Mouse (Mus musculus) embryonic facial prominence, embryonic 12.5 days (tissue): ENCODE measurements at regions not wholly inside any gene's neighbourhood (a gene's known extent, or its start where the extent isn't known, plus 50 kb on each side); places are given as distances from the start of the nearest gene placed in this dataset.
A peak's percentile ranks its signal among the peaks of the same experiment; 100 is the strongest.

Experiments used
- ATAC-seq: fragments of 200-750 bp; cut with Nextera tagmentation; 2 replicates; pipeline ENCODE4 v1.8.0; 2017; ENCODE audit not compliant: insufficient number of reproducible peaks, insufficient read depth, low FRiP score, low TSS enrichment
- H3K27ac ChIP-seq: fragments of 300-500 bp; sonication (generic); 2 replicates; pipeline ENCODE4 v1.5.1; 2016; ENCODE audit warnings: mild to moderate bottlenecking
- H3K27me3 ChIP-seq: fragments of 300-500 bp; sonication (generic); 2 replicates; pipeline ENCODE4 v1.6.1; 2016; ENCODE audit warnings: mild to moderate bottlenecking, moderate library complexity
- H3K36me3 ChIP-seq: fragments of 300-500 bp; sonication (generic); 2 replicates; pipeline ENCODE4 v1.6.1; 2016; ENCODE audit warnings: mild to moderate bottlenecking
- H3K4me1 ChIP-seq: fragments of 300-500 bp; sonication (generic); 2 replicates; pipeline ENCODE4 v1.6.1; 2016
- H3K4me2 ChIP-seq: fragments of 300-500 bp; sonication (generic); replicated peaks from 2 replicates; pipeline ENCODE4 v1.6.1; 2016; ENCODE audit warnings: mild to moderate bottlenecking, moderate library complexity
- H3K4me3 ChIP-seq: fragments of 300-500 bp; sonication (generic); 2 replicates; pipeline ENCODE4 v1.5.1; 2016; ENCODE audit warnings: mild to moderate bottlenecking
- H3K9ac ChIP-seq: fragments of 300-500 bp; sonication (generic); 2 replicates; pipeline ENCODE4 v1.6.1; 2016; ENCODE audit warnings: mild to moderate bottlenecking, moderate library complexity
- H3K9me3 ChIP-seq: fragments of 300-500 bp; sonication (generic); 2 replicates; pipeline ENCODE4 v1.6.1; 2016; ENCODE audit warnings: mild to moderate bottlenecking, moderate library complexity
- WGBS: fragments of 180-500 bp; shearing (Covaris S2); methylation state at CpG from one replicate; pipeline ENCODE4 v1.1.7; 2016; 5-methylcytosine and 5-hydroxymethylcytosine counted together

DNA sequence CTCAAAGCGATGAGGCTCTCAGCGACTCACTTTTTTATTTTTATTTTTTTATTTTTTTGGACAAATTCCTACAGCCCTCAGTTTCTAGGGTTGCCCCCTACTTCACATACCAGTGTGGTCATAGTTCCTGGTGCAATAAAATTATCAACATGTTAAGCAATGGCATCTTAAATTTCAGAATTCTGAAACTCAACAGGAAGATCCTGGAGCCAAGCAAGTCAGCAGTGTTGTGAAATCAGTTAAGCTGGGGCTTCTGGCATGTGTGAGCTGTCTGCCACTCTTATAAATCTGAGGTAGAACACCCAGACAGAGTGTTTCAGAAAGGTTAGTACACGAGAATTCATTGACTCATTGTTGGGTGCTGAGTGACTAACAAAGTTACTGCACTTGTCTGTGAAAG, 328.6 kb upstream of the Ubash3b start:
- 94% methylated on average over 3 of the region's 3 CpGs for WGBS
- peaks cover 24% of the 10 kb centered on the region for H3K36me3 ChIP-seq
- no peak overlapping the region for H3K9ac ChIP-seq

DNA sequence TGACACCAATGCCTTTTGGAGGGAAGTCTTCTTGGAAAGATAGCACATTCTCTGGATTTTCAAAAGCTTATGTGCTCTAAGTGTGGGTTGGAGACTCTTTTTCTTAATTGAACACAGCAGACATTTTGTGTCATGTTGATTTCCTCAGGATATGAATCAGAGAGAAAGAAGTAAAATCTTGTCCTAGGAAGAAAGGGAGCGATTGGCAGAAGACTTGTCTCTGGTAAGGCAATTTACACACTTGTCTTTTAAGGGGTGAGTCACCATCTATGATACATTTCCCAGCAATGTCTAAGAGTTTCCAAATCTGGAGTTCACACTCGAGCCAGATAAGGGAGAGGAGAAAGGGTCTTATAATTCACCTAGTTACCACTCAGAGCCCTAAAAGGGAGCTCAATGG, 326.5 kb upstream of the Ubash3b start:
- no peak overlapping the region for H3K27ac ChIP-seq
- 88% methylated on average over 2 of the region's 2 CpGs for WGBS
- no peak overlapping the region for H3K4me2 ChIP-seq
- no peak for ATAC-seq
- H3K9ac ChIP-seq: no peak overlapping the region
- no peaks in the 10 kb centered on the region for H3K27me3 ChIP-seq
- peaks cover 27% of the 10 kb centered on the region for H3K36me3 ChIP-seq
- no peaks in the 10 kb centered on the region for H3K4me1 ChIP-seq
- no peaks in the 10 kb centered on the region for H3K9me3 ChIP-seq
- no peak overlapping the region for H3K4me3 ChIP-seq

More for the DNA sequence above, 328.6 kb upstream of the Ubash3b start:
- Histone ChIP-seq H3K9me3 (no peaks in the 10 kb centered on the region), H3K4me3 (no peak overlapping the region), H3K4me1 (no peaks in the 10 kb centered on the region), H3K27ac (no peak overlapping the region), H3K4me2 (no peak overlapping the region), H3K27me3 (no peaks in the 10 kb centered on the region)
- ATAC-seq: no peak

DNA sequence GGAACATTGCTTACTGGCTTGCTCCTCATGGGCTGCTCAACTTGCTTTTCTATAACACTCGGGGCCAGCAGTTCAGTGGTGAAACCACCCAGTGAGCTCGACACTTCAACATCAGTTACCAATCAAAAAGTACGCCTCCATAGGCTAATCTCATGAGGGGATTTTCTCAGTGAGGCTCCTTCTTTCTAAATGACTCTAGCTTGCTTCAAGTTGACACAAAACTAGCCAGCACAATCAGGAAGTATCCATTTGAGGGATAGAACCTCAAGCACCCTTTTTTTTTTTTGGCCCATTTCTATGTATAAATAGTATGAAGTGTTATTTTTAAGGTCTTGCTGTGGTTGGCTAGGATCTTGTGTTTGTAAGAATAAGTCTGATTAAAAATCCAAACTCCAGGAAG, 321.7 kb upstream of the Ubash3b start:
- ATAC-seq: no peak
- WGBS: 87% methylated on average over 3 of the region's 3 CpGs
- no peaks in the 10 kb centered on the region for H3K9me3 ChIP-seq
- H3K9ac ChIP-seq: no peak overlapping the region
- no peaks in the 10 kb centered on the region for H3K27me3 ChIP-seq
- 0 out of 2 replicates have a peak, but pooled peaks cover 15% of the 10 kb centered on the region for H3K36me3 ChIP-seq
- no peak overlapping the region for H3K4me2 ChIP-seq
- H3K4me3 ChIP-seq: no peak overlapping the region
- no peak overlapping the region for H3K27ac ChIP-seq
- no peaks in the 10 kb centered on the region for H3K4me1 ChIP-seq

DNA sequence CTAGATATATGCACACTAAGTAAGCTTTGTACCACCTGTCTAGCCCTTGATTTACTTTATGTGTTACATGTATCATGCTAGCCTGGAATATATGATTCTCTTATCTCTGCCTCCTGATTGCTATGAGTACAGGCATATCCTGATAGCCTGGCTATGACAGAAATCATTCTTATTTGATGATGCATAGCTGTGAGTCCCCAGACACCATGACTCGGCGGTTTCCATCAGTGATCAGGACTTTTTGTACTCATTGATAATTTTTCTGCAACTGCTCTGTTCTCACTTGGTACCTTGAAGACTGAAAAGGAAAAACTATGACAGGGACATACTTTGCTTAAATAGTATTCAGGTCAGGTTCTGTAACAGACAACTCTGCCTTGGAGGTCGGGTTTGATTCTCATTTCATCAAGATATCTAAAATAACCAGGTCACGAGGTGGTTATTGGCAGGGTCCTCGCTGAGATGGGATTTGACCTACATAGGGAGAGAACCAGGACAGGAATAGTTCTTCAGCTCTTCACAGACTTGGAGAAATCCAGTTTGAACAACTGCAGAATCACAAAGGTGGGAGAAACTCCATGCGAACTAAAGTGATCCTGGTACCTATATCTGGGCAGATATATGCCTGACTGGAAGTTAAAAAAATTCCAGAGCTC, 320.2 kb upstream of the Ubash3b start:
- no peaks in the 10 kb centered on the region for H3K9me3 ChIP-seq
- H3K27ac ChIP-seq: no peak overlapping the region
- WGBS: 89% methylated on average over 6 of the region's 6 CpGs
- H3K36me3 ChIP-seq: 0 out of 2 replicates have a peak, but pooled peaks cover 15% of the 10 kb centered on the region
- no peak overlapping the region for H3K9ac ChIP-seq
- no peak overlapping the region for H3K4me3 ChIP-seq
- ATAC-seq: no peak
- H3K4me2 ChIP-seq: no peak overlapping the region
- no peaks in the 10 kb centered on the region for H3K27me3 ChIP-seq
- H3K4me1 ChIP-seq: no peaks in the 10 kb centered on the region

DNA sequence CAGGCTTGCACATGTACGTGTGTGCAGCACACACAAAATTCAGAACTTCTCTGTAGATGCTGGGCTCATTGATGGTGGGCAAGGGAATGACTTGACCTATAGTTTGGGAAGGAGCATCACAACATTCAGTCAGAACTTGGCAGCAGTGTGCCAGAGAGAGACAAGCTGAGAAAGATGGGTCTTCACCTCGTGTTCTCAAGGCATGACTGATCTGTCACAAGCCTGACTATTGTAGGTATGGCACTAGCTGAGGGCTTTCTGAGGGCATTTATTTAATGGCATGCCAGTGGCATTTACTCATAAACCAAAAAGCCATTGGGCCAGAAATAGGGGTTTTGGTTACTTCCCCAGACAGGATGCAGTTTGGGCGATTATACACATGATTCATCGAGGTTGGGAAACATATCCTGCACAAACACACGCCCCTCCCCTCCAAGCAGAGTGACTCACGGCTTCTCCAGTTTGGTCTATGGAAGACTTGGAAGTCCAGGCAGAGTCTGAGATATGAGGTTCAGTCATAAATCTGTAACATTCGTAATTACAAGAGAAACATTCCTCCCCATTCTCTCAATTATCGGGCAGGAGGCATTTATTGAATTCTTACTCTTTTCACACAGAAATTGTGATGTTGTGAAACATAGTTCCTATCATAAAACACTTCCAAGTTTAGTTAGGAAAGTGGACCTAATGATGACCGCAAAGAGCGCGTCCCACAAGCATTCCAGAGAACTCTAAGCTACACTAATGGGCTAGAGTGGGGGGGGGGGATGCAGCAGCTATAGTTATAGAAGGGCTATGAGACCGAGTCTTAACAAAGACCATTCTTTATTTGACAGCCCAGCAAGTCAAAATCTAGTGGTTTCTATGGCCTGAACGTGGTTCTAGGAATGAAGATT, 318.6 kb upstream of the Ubash3b start:
- ATAC-seq: no peak
- peaks cover 9% of the 10 kb centered on the region for H3K4me1 ChIP-seq
- no peak overlapping the region for H3K4me3 ChIP-seq
- no peak overlapping the region for H3K9ac ChIP-seq
- H3K9me3 ChIP-seq: no peaks in the 10 kb centered on the region
- H3K4me2 ChIP-seq: no peak overlapping the region
- WGBS: 88% methylated on average over 13 of the region's 13 CpGs
- H3K27ac ChIP-seq: no peak overlapping the region
- H3K36me3 ChIP-seq: 0 out of 2 replicates have a peak, but pooled peaks cover 12% of the 10 kb centered on the region
- H3K27me3 ChIP-seq: no peaks in the 10 kb centered on the region

DNA sequence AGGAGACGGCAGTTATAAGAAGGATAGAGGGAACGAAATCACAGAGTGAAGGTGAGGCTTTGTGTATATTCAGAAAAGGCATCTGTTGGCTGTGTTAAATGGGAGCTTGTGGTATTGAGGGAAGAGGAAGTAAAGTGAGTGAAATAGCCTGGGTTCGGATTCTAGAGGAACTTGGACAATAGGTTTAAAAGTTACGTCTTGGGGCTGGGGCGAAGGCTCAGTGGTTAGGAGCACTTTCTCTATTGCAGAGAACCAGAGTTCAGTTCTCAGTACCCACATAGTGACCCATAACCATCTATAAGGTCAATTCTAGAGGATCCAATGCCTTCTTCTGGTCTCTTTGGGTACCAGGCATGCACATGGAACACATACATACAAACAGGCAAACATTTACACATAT, 317.6 kb upstream of the Ubash3b start:
- WGBS: 96% methylated on average over 5 of the region's 5 CpGs
- Histone ChIP-seq H3K9me3 (no peaks in the 10 kb centered on the region), H3K4me3 (no peak overlapping the region), H3K4me2 (no peak overlapping the region), H3K4me1 (peaks cover 17% of the 10 kb centered on the region), H3K27me3 (no peaks in the 10 kb centered on the region), H3K27ac (no peak overlapping the region), H3K36me3 (0 out of 2 replicates have a peak, but pooled peaks cover 12% of the 10 kb centered on the region), H3K9ac (no peak overlapping the region)
- no peak for ATAC-seq

DNA sequence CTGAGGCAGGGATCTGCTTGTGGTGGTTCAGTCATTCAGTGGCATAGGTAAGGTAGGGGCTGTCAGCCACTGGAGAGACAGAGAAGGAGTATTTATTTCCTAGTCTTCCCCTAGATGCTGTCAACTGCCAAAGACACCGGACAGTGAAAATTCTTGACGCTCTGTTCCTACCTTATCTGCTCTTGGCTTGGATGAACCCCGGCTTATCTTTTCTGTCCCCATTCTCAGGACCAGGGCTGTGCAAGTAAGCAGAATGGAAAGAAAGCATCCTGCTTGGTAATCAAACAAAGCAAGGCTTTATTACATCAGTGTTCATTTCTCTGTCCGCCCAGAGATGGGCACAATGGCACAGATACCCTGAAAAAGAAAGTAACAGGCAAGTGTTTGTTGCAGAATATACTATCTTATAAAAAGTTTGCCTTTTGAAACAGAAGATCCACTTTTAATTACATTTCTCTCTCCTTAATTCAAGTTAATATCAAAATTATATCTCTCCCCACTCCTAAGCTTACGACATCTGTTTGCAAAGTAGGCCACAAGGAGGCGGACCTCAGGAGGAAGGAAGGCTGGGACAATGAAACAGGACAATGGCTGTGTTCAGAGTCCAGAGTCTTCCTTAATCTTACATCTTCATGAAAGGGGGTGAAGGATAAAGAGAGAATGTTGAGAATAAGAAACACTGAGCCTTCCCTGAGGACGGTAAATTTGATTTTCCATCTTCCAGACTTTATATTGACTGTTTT, 316.8 kb upstream of the Ubash3b start:
- Histone ChIP-seq H3K27me3 (no peaks in the 10 kb centered on the region), H3K36me3 (0 out of 2 replicates have a peak, but pooled peaks cover 12% of the 10 kb centered on the region), H3K4me2 (no peak overlapping the region), H3K4me3 (no peak overlapping the region), H3K27ac (no peak overlapping the region), H3K9ac (no peak overlapping the region), H3K4me1 (peaks cover 20% of the 10 kb centered on the region), H3K9me3 (no peaks in the 10 kb centered on the region)
- 90% methylated on average over 7 of the region's 7 CpGs for WGBS
- ATAC-seq: no peak

DNA sequence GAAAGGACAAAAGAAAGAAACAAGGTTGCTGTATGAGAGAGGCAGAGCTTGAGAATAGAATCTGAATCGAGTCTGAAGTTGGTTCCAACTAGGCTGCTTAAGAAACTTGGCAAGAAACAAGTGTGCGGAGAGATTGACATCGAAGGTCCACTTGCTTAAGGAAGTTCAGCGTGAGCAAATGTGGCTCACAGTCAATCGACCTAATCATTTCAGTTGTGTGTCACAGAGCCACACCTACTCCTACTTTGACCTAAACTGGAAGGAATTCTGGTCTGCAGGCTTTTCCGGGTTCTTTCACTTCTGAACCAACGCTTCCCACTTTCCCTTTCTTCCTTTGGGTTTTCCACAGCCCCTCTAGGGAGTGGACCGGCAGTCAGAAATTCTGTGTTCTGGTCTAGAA, 313.8 kb upstream of the Ubash3b start:
- peak overlapping the region; percentile 33 for H3K4me3 ChIP-seq
- WGBS: 73% methylated on average over 8 of the region's 8 CpGs
- 0 out of 2 replicates have a peak, but pooled peaks cover 2% of the 10 kb centered on the region for H3K36me3 ChIP-seq
- no peaks in the 10 kb centered on the region for H3K27me3 ChIP-seq
- H3K27ac ChIP-seq: peak overlapping the region; percentile 85
- peak overlapping the region; percentile 58 for H3K9ac ChIP-seq
- ATAC-seq: no peak
- H3K9me3 ChIP-seq: no peaks in the 10 kb centered on the region
- H3K4me1 ChIP-seq: peaks cover 25% of the 10 kb centered on the region
- peak overlapping the region; percentile 53 for H3K4me2 ChIP-seq

DNA sequence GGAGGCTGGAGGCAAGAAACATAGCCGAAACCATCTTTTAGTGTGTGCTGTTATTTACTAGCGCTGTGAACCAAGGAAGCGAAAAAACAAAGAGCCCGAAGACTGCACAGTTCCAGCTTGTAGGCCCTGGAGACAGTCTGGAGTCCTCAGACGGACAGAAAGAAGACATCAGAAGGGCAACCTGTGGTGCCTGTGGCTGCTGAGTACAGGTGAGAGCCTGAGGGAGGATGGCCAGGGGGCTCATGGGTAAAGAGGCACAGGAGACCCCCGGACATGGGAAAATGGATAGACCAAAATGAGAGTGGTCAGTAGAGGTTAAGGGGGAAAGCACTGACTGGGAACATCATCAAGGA, 313.4 kb upstream of the Ubash3b start:
- H3K4me2 ChIP-seq: peak overlapping the region; percentile 53
- 0 out of 2 replicates have a peak, but pooled peaks have one; percentile 4 for ATAC-seq
- H3K4me1 ChIP-seq: peaks cover 29% of the 10 kb centered on the region
- H3K36me3 ChIP-seq: 0 out of 2 replicates have a peak, but pooled peaks cover 2% of the 10 kb centered on the region
- peak overlapping the region; percentile 58 for H3K9ac ChIP-seq
- 63% methylated on average over 6 of the region's 6 CpGs for WGBS
- H3K27ac ChIP-seq: peak overlapping the region; percentile 85
- no peaks in the 10 kb centered on the region for H3K27me3 ChIP-seq
- peak overlapping the region; percentile 33 for H3K4me3 ChIP-seq
- H3K9me3 ChIP-seq: no peaks in the 10 kb centered on the region

DNA sequence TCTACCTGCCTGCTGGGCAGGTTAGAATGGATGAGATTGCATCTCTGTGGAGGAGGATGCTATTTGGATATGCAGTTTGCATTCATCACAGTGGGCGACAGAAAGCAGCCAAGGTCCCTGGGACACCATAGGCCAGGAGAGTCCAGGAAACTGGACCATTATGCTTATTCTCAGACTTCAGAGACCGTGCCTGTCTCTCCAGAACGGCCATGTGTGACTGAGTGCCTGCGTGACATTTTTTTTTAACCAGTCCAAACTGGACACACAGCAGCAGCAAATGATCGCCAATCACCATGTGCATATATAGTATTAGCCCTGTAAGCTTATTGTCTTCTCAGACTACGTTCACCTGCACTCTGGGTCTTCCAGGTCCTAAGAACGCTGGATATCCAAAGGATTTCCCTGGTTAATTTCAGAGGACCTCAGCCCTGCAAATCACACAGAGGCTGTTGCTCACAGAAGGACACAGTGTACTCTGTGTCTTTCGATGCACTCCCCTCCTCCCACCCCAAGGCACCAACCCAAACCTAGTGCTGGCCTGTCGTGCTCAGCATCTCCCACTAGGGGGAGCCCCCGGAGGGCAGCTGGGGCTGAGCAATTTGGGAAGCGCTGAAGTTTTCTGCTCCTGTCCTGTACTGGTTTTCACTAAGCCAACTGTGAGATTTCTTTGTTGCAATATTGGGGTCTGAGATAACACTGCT, 312.9 kb upstream of the Ubash3b start:
- H3K9ac ChIP-seq: peak overlapping the region; percentile 58
- peak overlapping the region; percentile 85 for H3K27ac ChIP-seq
- WGBS: 42% methylated on average over 11 of the region's 11 CpGs
- H3K4me1 ChIP-seq: peaks cover 33% of the 10 kb centered on the region
- no peaks in the 10 kb centered on the region for H3K27me3 ChIP-seq
- H3K36me3 ChIP-seq: no peaks in the 10 kb centered on the region
- H3K4me3 ChIP-seq: peak overlapping the region; percentile 33; the same call in 1 of the 2 replicates
- peak overlapping the region; percentile 53 for H3K4me2 ChIP-seq
- peak; percentile 79 for ATAC-seq
- no peaks in the 10 kb centered on the region for H3K9me3 ChIP-seq

DNA sequence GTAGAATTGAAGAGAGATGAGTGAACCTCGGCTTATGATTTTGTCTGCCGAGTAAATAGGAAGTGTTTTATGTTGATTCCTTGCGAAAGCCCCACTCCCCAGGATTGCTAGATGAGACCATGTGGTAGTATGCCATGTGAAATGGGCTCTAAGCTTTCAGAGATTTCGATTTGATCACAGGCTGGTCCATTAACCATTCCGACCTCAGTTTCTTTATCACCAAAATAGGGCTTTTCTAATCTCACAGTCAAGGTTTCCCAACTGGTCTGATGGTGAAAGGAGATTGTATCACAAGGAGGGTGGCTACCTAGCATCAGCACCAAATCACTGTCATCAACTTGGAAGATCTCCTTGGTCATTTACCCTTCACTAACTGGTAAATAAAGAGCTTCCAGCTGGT, 312.0 kb upstream of the Ubash3b start:
- peak overlapping the region; percentile 52; the same call in 1 of the 2 replicates for H3K27ac ChIP-seq
- H3K9ac ChIP-seq: no peak overlapping the region
- no peaks in the 10 kb centered on the region for H3K27me3 ChIP-seq
- H3K36me3 ChIP-seq: no peaks in the 10 kb centered on the region
- no peak overlapping the region for H3K4me3 ChIP-seq
- no peak for ATAC-seq
- WGBS: 94% methylated on average over 5 of the region's 5 CpGs
- peaks cover 38% of the 10 kb centered on the region for H3K4me1 ChIP-seq
- H3K4me2 ChIP-seq: no peak overlapping the region
- H3K9me3 ChIP-seq: no peaks in the 10 kb centered on the region
